Mouse (Mus musculus) limb, embryonic 14.5 days (tissue): ENCODE data around the gene Gm20388. TPM values are rescaled to one million over a fixed set of nuclear protein-coding genes. Genes with fewer than 3 reads are reported as not detected.

Experiments
- ATAC-seq: fragments of 200-750 bp; cut with Nextera tagmentation; 2 replicates; pipeline ENCODE4 v1.8.0; 2017; ENCODE audit warnings: low read depth, moderate number of reproducible peaks, moderate TSS enrichment; ENCODE audit not compliant: low FRiP score
- DNase-seq: peaks from one replicate; pipeline ENCODE4 v3.0.0-alpha.2; 2015; ENCODE audit warnings: low spot score
- H3K27ac ChIP-seq: fragments of 300-500 bp; sonication (generic); replicated peaks from 2 replicates; pipeline ENCODE4 v1.5.1; 2014; ENCODE audit warnings: low read depth, mild to moderate bottlenecking, low read length, moderate library complexity, mixed read lengths
- H3K27me3 ChIP-seq: fragments of 300-500 bp; sonication (generic); 2 replicates; pipeline ENCODE4 v1.6.1; 2014; ENCODE audit warnings: low read length, mixed read lengths; ENCODE audit not compliant: control insufficient read depth, insufficient read depth
- H3K36me3 ChIP-seq: fragments of 300-500 bp; sonication (generic); 2 replicates; pipeline ENCODE4 v1.6.1; 2014; ENCODE audit warnings: mild to moderate bottlenecking, low read length, moderate library complexity, mixed read lengths; ENCODE audit not compliant: control insufficient read depth, insufficient read depth
- H3K4me1 ChIP-seq: fragments of 300-500 bp; sonication (generic); 2 replicates; pipeline ENCODE4 v1.6.1; 2014; ENCODE audit warnings: antibody characterized with exemption, low read length, mixed read lengths; ENCODE audit not compliant: control insufficient read depth, insufficient read depth
- H3K4me2 ChIP-seq: fragments of 300-500 bp; sonication (generic); replicated peaks from 2 replicates; pipeline ENCODE4 v1.6.1; 2014; ENCODE audit warnings: low read depth, mild to moderate bottlenecking, low read length, moderate library complexity; ENCODE audit not compliant: severe bottlenecking
- H3K4me3 ChIP-seq: fragments of 300-500 bp; sonication (generic); replicated peaks from 2 replicates; pipeline ENCODE4 v1.5.1; 2014; ENCODE audit warnings: low read length
- H3K9ac ChIP-seq: fragments of 300-500 bp; sonication (generic); 2 replicates; pipeline ENCODE4 v1.6.1; 2014; ENCODE audit warnings: mild to moderate bottlenecking, low read depth, low read length, moderate library complexity; ENCODE audit not compliant: severe bottlenecking
- H3K9me3 ChIP-seq: fragments of 300-500 bp; sonication (generic); 2 replicates; pipeline ENCODE4 v1.6.1; 2016; ENCODE audit warnings: low read length; ENCODE audit not compliant: control insufficient read depth
- POLR2A ChIP-seq: fragments of 200-500 bp; IDR thresholded peaks from 2 replicates; pipeline ENCODE4 v1.8.0; 2012; ENCODE audit warnings: inconsistent platforms, mild to moderate bottlenecking, moderate library complexity, borderline replicate concordance; ENCODE audit not compliant: insufficient read depth, insufficient read length; ENCODE audit errors: extremely low read depth
- WGBS: fragments of 180-500 bp; shearing (Covaris S2); extraction: QIAGEN DNeasy Blood & Tissue Kit; methylation state at CpG from one replicate; pipeline ENCODE4 v1.1.7; 2014; 5-methylcytosine and 5-hydroxymethylcytosine counted together
- polyA plus RNA-seq, 2 experiments: library from polyadenylated mRNA; depleted of rRNA in 1 of 2; stranded (reverse) in 1 of 2; unstranded in 1 of 2; fragments of >200 nt; fragmentation: Nextera tagmentation in 1 of 2; extraction: Ambion mirVana in 1 of 2; gene quantifications; 2 replicates each; pipeline versions ENCODE4 v1.2.1 to v1.2.3; 2012 to 2014

Gene Gm20388
- polyA plus RNA-seq, 2 experiments, result 1.9 to 49.9 TPM

- 90% methylated on average over 3 of the region's 3 CpGs for WGBS
- peaks cover 18% of the 10 kb centered on the region for H3K4me1 ChIP-seq
- no peak for ATAC-seq
- no peaks in the 10 kb centered on the region; the same call in 1 of the 2 replicates for H3K27me3 ChIP-seq
- no peak overlapping the region for H3K27ac ChIP-seq
- no peak overlapping the region for H3K4me3 ChIP-seq
- H3K4me2 ChIP-seq, result no peak overlapping the region
- TF ChIP-seq POLR2A, result no peak
- 0 out of 2 replicates have a peak, but pooled peaks cover 5% of the 10 kb centered on the region for H3K9me3 ChIP-seq
- DNase-seq, result no peak
- H3K9ac ChIP-seq, result no peak overlapping the region
- no peaks in the 10 kb centered on the region for H3K36me3 ChIP-seq
These were observed 1307.8 kb downstream of the Gm20388 start for GRCm38 (mm10) chr8:121218486-121218885.

GRCm38 (mm10) chr8:121220103-121220899 is 1309.7 kb downstream of the Gm20388 start:
- Histone ChIP-seq H3K36me3 (no peaks in the 10 kb centered on the region), H3K4me2 (0 out of 2 replicates have a peak overlapping the region, but pooled peaks have one; percentile 4), H3K9me3 (no peaks in the 10 kb centered on the region), H3K9ac (no peak overlapping the region), H3K4me1 (peaks cover 18% of the 10 kb centered on the region), H3K27ac (no peak overlapping the region), H3K27me3 (no peaks in the 10 kb centered on the region; the same call in 1 of the 2 replicates), H3K4me3 (no peak overlapping the region)
- 30% methylated on average over 33 of the region's 33 CpGs for WGBS
- ATAC-seq (peak; percentile 39; the same call in 1 of the 2 replicates), DNase-seq (no peak)
- TF ChIP-seq POLR2A, result no peak

GRCm38 (mm10) chr8:121224709-121225108 is 1314.1 kb downstream of the Gm20388 start:
- DNase-seq, result no peak
- ATAC-seq, result no peak

GRCm38 (mm10) chr8:121227756-121228155 is 1317.1 kb downstream of the Gm20388 start:
- H3K4me2 ChIP-seq, result no peak overlapping the region
- DNase-seq, result no peak

More at GRCm38 (mm10) chr8:121224709-121225108, 1314.1 kb downstream of the Gm20388 start:
- 69% methylated on average over 8 of the region's 8 CpGs for WGBS
- TF ChIP-seq POLR2A, result no peak
- Histone ChIP-seq H3K27me3 (no peaks in the 10 kb centered on the region; the same call in 1 of the 2 replicates), H3K27ac (no peak overlapping the region), H3K4me2 (no peak overlapping the region), H3K4me1 (peaks cover 17% of the 10 kb centered on the region), H3K4me3 (no peak overlapping the region), H3K36me3 (no peaks in the 10 kb centered on the region), H3K9me3 (no peaks in the 10 kb centered on the region), H3K9ac (no peak overlapping the region)

GRCm38 (mm10) chr8:121228892-121229291 is 1318.3 kb downstream of the Gm20388 start:
- Histone ChIP-seq H3K4me3 (no peak overlapping the region), H3K9me3 (no peaks in the 10 kb centered on the region), H3K4me1 (no peaks in the 10 kb centered on the region), H3K27me3 (no peaks in the 10 kb centered on the region), H3K4me2 (no peak overlapping the region), H3K27ac (no peak overlapping the region), H3K36me3 (no peaks in the 10 kb centered on the region), H3K9ac (no peak overlapping the region)
- TF ChIP-seq POLR2A, result no peak
- WGBS, result 62% methylated on average over 3 of the region's 3 CpGs
- DNase-seq (no peak), ATAC-seq (no peak)

More at GRCm38 (mm10) chr8:121227756-121228155, 1317.1 kb downstream of the Gm20388 start:
- Histone ChIP-seq H3K4me1 (peaks cover 4% of the 10 kb centered on the region; the same call in 1 of the 2 replicates), H3K27me3 (no peaks in the 10 kb centered on the region; the same call in 1 of the 2 replicates), H3K4me3 (no peak overlapping the region), H3K27ac (no peak overlapping the region), H3K36me3 (no peaks in the 10 kb centered on the region), H3K9me3 (no peaks in the 10 kb centered on the region), H3K9ac (no peak overlapping the region)
- no peak for ATAC-seq
- 67% methylated on average over 18 of the region's 18 CpGs for WGBS
- no peak for TF ChIP-seq POLR2A
